Mouse (Mus musculus): ENCODE results near the gene Ak5.
A peak's percentile ranks its signal among the peaks of the same experiment; 100 is the strongest.

Ak5 gene

GRCm38 (mm10) chr3:152516569-152516968 lies 151.6 kb downstream of the Ak5 start:
- no peak for DNase-seq (ENCODE audit: low spot score)

GRCm38 (mm10) chr3:152515959-152516358 lies 152.2 kb downstream of the Ak5 start:
- DNase-seq (ENCODE audit: low spot score): no peak

DNA sequence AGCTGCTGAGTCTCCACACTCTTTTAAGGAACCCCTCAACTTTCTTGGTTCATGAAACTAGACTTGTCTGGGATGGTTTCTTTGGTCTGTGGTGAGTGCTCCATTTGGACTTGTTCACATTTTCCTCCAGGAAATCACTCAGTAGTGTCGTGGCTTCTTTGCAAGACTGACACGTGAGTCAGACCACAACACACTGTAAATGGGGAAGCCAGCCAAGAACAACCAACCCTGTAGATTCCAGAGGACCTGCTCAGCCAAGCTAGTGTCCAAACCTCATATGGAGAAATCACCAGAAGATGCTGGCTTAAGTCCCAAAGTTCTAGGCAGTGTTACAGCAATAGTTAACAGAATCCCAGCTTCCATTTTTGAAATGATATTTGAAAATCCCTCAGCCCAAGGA lies 155.6 kb downstream of the Ak5 start:
- no peak for DNase-seq (ENCODE audit: low spot score)

GRCm38 (mm10) chr3:152509268-152509667 lies 158.9 kb downstream of the Ak5 start:
- no peak for DNase-seq (ENCODE audit: low spot score)

DNA sequence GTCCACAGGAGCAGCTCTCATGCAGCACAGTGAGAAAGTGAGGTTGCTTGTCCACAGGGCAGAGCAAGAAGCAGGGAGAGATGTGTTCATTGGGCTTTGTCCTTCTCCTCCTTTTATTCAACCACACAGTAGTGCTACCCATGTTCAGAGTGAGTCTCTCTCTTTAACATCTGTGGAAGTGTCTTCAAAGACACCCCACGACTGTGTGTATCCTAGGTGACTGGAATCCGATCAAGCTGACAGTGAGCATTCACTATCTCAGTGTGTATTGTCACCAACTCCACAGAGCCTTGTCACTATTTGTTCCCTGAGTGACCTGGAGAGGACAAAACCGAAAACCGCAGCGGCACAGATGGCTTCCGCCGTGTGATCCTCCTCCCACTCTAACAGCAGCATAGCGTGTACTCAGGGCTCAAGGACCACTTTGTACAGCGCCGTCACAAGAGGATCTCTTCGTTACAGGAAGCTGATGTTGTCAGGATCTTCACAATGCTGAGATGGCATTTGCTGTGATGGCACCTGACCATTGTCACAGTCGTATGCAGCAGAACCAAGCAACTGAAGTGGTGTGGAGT lies 159.7 kb downstream of the Ak5 start:
- no peak for DNase-seq (ENCODE audit: low spot score)

DNA sequence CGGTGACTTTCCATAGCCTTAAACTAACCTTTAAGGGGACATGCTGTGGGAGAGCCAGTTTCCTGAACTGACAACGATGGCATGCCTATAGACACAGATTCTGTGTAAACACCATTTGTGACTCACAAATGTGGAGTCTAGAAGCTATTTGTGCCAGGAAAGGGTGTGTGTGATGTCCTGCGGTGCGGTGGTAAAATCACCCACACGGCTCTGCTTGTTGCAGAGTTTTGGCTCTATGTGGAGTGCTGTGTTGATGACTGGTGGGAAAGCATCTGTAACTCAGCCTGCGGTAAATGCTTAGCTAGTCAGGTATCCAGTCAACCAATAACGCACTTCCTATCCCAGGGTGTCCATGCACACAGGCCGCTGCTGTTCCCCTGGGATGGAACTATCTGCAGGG lies 160.3 kb downstream of the Ak5 start:
- no peak for DNase-seq (ENCODE audit: low spot score)

- no peak for DNase-seq (ENCODE audit: low spot score)
Measured at GRCm38 (mm10) chr3:152498968-152499696, 169.0 kb downstream of the Ak5 start.

DNA sequence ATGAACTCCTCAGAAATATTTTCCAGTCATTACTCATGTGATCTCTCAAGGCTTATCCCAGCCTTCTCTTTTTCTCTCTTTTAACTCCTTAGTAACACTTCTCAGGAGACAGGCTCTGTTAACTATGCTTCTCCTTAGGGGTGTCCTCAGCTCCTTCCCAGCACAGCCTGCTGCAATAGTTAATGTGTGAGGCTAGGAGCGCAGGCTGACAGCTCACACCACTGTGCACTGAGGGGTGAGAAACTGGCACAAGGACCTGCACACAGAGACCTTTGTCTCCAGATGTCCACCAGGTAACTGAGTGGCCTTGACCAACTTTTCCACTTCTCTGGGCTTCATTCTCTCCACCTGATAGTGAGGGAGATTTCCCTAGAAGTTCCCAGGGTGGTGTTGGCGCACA lies 170.3 kb downstream of the Ak5 start:
- no peak for DNase-seq (ENCODE audit: low spot score)

DNA sequence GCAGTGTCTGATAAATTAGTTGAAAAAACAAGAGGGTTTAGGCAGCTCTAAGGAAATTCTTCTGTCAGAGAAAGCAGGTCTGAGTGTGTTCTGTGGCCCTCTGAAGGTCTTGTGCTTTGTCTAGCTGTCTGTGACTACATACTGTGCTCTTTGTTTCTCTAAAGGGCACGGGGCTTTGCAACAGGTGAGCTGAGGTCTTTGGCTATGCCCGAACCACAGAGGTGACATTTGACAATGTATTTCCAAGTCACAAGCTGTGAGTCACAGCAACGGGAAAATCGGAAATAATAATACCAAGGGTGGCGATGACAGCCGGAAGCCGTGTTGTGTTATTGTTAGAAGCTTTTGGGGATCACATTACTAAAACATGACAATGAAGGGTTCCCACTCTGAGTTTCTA lies 171.1 kb downstream of the Ak5 start:
- no peak for DNase-seq (ENCODE audit: low spot score)

GRCm38 (mm10) chr3:152495415-152495898 lies 172.7 kb downstream of the Ak5 start:
- no peak for DNase-seq (ENCODE audit: low spot score)

DNA sequence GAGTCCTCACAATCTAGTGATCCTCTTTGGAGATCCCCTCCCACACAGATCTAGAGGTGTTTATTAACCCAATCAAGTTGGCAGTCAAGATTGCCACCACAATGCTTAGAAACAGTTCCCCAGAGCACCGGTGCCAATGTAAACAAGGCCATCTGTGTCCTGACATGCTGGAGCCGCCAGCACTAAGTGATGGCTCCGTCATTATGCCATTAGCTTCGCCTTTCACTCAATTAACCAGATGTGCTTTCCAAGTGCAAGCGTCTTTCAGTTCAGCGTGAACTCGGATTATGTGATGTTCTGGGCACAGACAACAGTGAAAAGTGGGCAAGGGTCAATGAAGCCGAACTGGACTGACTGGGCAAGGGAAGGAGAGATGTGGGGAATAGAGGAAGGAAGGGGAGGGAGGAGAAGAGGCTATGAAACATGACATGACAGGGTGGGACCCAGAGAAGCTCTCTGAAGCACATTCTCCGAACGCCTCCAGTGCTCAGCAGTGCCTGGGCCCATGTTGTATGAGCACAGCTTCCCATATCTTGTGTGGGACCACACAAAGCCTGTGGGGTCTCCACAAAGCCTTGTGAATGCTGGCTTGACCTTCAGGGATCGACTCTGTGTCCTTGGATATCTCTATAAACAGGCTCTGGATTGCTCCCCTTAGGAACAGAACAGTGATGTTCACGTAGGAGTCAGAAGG lies 173.3 kb downstream of the Ak5 start:
- DNase-seq (ENCODE audit: low spot score): no peak

GRCm38 (mm10) chr3:152493813-152494212 lies 174.3 kb downstream of the Ak5 start:
- no peak for DNase-seq (ENCODE audit: low spot score)

DNA sequence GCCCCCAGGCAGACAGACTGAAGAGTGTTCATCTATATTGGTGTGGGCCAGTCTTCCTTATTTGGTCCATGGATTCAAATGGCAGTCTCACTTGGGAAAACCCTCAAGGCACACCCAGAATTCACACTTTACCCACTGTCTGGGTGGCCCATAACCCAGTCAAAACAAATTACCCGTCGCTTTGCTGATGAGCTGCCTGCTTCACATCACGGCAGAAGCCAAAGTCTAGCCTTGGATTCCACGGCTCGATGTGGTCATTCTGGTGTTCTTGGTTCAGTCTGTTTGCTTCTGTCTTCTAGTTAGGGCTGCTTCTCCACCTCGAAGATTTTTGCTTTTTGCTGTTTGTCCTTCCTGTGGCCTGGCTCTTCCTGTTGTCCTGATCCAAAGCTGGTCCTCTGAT lies 175.9 kb downstream of the Ak5 start:
- no peak for DNase-seq (ENCODE audit: low spot score)

DNA sequence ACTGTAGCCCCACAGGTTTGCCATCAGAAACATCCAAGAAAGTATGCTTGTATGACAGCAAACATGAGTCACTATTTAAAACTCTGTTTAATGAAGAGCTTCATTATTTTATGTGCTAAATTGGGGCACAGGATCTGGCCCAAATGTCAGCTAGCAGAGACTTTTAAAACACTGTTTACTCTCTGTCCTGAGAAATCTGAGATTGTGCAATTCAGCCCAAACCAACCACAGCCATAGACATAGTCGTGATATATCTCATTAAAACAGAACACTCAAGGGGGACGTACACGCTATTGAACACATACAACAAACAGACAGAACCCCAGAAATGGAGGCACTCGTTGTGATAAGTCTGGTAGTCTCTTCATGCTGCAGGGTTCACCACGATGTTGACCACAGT lies 177.7 kb downstream of the Ak5 start:
- DNase-seq (ENCODE audit: low spot score): no peak

DNA sequence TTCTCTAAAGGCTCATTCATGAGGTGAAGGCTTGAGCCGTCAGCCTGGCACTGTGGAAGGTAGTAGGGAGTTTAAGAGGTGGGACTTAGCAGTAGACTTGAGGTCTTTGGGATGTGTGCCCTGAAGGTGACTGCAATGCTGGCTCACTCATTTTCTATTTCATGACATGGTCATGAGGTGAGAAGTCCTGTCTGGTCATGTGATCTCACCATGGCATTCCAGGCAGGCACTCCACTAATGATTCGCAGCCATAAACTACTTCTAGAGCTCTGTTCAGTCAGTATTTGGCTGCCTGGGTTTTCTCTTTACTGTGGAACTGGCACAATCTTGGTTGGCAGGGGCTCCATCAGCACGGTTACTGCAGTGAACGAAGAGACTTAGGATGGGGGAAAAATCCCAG lies 179.2 kb downstream of the Ak5 start:
- DNase-seq (ENCODE audit: low spot score): no peak

- DNase-seq (ENCODE audit: low spot score): peak; percentile 43
Measured at GRCm38 (mm10) chr3:152484206-152484605, 184.0 kb downstream of the Ak5 start.

DNA sequence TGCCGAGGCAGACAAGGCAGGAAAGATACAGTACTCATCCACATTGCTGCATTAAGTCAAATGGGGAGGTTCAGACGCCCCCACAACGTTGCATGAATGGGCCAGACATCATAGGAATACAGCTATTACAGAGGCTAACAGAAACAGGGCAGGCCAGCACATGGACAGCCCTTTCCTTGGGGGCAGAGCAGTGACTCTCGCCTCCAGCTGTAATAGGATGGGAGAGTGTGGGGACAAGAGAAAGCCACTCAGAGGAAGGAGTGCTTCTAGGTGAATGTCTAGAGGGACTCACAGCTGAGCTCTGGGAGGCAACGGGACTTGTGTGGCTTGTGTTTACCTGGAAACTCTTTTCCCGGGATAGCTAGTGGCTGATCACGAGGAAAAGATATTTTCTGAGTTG lies 184.4 kb downstream of the Ak5 start:
- no peak for DNase-seq (ENCODE audit: low spot score)

DNA sequence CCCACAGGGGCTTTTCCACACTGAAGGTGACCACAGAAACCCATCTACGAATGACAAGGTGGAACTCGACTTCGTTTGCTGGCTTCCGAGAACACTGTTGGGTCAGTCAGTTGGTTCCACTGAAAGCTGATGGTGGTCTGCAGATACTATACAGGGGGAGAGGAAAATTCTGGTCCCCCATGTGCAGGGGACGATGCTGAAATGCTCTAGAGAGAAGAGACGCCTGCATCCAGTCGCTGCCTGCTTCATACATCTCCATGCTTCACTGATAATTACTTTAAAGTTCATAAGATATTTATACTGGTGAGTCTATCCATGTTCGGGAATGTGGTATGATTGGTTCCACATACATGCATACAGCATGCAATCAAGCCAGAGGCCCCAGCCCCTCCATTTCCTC lies 186.0 kb downstream of the Ak5 start:
- no peak for DNase-seq (ENCODE audit: low spot score)

DNA sequence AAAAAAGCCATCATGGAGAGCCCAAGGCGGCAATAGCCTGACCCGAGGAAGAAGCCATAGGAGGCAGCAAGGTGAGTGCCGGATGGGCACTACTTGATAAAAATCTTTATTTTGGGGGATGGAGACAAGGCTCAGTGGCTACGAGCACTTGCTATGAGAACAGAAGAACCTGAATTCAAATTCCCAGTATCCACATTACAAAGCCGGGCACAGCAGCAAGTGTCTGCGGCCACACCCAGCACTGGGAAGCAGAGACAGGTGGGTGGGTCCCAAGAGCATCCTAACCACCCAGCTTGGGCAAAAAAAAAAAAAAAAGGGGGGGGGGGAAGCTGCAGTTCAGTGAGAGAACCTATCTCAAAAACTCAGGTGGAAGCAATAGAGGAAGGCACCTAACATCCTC lies 187.8 kb downstream of the Ak5 start:
- no peak for DNase-seq (ENCODE audit: low spot score)

DNA sequence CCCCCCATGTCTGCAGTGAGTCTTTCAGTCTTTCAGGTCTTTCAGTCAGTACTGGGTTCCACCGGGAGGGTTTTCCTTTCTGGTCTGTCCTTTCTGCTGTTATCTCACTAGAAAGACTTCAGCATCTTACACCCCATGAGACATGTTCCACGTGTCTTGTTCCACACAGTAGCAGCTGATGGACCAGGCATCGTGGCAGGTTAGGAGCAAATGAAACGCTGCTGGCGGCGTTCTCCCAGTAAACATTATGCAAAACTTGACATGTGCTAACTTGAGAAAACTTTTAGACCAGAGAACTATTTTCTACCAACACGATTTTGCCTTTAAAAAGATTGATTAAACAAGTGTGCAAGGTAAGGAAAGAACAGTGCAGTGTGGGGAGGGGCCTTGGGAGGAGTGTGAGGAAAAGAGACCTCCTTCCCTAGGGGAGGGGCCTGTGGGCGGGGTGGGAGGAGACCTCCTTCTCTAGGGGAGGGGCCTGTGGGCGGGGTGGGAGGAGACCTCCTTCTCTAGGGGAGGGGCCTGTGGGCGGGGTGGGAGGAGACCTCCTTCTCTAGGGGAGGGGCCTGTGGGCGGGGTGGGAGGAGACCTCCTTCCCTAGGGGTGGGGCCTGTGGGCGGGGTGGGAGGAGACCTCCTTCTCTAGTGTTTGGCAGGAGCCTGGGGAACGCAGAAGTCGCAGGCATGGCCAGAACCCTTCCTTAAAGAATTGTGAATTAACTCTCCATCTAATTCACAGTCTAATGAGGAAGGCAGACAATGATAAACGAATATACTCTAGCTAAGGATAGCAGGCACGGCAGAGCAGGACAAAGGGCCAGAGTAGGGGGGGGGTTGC lies 189.3 kb downstream of the Ak5 start:
- peak; percentile 67 for DNase-seq (ENCODE audit: low spot score)

- DNase-seq (ENCODE audit: low spot score): peak; percentile 81
Measured at GRCm38 (mm10) chr3:152477796-152478527, 190.2 kb downstream of the Ak5 start.

GRCm38 (mm10) chr3:152475894-152476293 lies 192.3 kb downstream of the Ak5 start:
- DNase-seq (ENCODE audit: low spot score): no peak
